Mouse (Mus musculus) ES-E14 (cell line): ENCODE results near the gene Cadps.
A peak's percentile ranks its signal among the peaks of the same experiment; 100 is the strongest.

ENCODE experiments used
- CHD2 ChIP-seq: IDR thresholded peaks from 2 replicates; pipeline ENCODE4 v1.6.1; 2014; ENCODE audit warnings: mild to moderate bottlenecking, low read depth, low read length, inconsistent platforms
- MAFK ChIP-seq: IDR thresholded peaks from 2 replicates; pipeline ENCODE4 v1.6.1; 2014; ENCODE audit warnings: mild to moderate bottlenecking, low read depth, low read length, inconsistent platforms; ENCODE audit not compliant: insufficient read depth
- ZC3H11A ChIP-seq: IDR thresholded peaks from 2 replicates; pipeline ENCODE4 v1.6.1; 2012; ENCODE audit warnings: low read depth, mild to moderate bottlenecking, inconsistent platforms, low read length, borderline replicate concordance

DNA sequence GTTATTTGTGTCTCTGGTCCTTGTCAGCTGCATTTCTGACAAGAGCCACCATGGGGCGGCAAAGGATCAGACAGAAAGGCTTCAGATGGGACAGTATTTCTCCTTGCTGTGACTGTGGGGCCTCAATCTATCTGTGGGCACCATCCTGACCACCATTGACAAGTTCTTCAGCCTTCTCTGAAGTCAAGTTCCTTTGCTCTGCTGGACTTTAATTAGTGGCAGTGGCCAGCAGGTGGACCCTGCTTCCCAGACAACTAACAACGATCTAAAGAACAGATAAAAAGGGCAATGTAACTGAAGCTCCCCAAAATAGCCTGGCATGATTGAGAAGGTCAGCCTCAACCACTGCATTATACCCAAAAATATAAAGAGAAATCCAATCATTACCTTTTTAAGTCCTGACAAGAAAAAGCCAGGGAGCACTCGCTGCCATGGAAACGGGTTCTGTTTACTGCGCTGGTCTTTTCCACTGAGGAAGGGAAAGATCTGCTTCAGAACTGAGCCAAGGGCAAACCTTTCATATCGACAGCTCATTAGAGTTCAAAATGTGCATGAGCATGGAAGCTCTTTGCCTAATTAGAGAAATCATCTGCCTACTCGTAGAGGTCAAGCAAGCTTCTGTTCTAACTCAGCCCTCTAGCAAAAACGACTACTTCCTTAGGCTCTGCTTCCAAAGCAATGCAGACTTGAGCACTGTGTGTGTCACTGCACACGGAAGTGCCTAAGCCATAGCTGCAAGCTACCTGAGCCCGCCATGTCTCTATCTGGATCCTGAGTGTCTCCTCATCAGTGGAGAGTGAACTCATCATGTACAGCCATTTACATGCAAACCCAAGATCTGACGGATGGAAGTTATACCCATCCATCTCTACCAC lies 198.4 kb downstream of the Cadps start:
- TF ChIP-seq MAFK, result no peak
- no peak for TF ChIP-seq CHD2
- TF ChIP-seq ZC3H11A, result peak; percentile 18; the same call in 1 of the 2 replicates
